Mouse (Mus musculus) frontal cortex, postnatal 14 days (tissue): ENCODE measurements around the gene Tnnt3.

ENCODE experiments used
- DNase-seq, 2 experiments: peaks; one replicate each; pipeline ENCODE4 v3.0.0; 2022; ENCODE audit warnings: low spot score in 2 of 2

Tnnt3 gene

GRCm38 (mm10) chr7:142498575-142498974 is at the start of gene Tnnt3:
Tnnt3 (plus strand) TSS chr7:142498836.
- no peak for DNase-seq

GRCm38 (mm10) chr7:142449038-142449617 is 49.5 kb upstream of the Tnnt3 start:
- peak in 1 of 2 experiments; percentile 0 for DNase-seq

GRCm38 (mm10) chr7:142454706-142455105 is 43.9 kb upstream of the Tnnt3 start:
- DNase-seq, result no peak

GRCm38 (mm10) chr7:142455251-142455650 is 43.4 kb upstream of the Tnnt3 start:
- DNase-seq, result no peak

- no peak for DNase-seq
Measured at GRCm38 (mm10) chr7:142456806-142457205, 41.8 kb upstream of the Tnnt3 start.

GRCm38 (mm10) chr7:142457227-142457811 is 41.3 kb upstream of the Tnnt3 start:
- DNase-seq, result peak in 1 of 2 experiments; percentile 31

DNA sequence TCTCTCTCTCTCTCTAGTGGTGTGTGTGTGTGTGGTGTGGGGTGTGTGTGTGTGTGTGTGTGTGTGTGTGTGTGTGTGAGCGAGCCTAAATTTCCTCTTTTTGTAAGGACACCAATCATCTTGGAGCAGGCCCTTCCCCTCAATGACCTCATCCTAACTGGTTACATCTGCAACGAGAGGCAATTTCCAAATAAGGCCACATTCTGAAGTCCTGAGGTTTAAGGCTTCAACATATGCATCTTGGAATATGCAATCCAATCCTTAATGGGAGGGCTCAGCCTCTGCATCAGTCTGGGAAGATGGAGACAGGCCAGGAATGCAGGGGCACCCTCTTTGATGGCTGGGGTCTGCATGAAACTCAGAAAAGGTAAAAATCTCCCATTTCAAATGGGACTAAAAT is 40.6 kb upstream of the Tnnt3 start:
- DNase-seq, result peak in 1 of 2 experiments; percentile 3

- peak in 1 of 2 experiments; percentile 2 for DNase-seq
Measured at GRCm38 (mm10) chr7:142458676-142459298, 39.8 kb upstream of the Tnnt3 start.

- DNase-seq, result no peak
Measured at GRCm38 (mm10) chr7:142459299-142459691, 39.3 kb upstream of the Tnnt3 start.

GRCm38 (mm10) chr7:142460636-142461077 is 38.0 kb upstream of the Tnnt3 start, which contains the start of gene Lsp1:
Lsp1 (plus strand) TSS chr7:142460809.
- no peak for DNase-seq

DNA sequence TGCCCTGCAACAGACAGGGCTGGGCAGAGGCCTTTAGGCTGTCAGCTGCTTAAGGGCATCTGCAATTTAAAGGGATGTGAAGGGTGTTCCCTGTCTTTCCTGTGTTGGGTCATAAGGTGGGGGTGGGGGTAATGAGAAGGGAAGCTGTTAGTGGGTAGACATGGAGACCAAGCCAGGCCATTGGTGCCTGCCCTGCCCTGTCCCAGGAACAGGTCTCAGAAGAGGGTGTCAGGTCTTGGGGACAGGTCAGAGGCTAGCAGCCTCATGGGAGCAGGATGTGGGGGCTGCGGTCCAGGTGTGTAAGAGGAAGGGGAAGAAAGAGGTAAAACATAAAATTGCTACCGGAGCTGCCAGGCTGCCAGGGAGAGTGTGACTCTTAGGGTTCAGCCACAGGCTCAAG is 37.2 kb upstream of the Tnnt3 start:
- DNase-seq, result no peak

DNA sequence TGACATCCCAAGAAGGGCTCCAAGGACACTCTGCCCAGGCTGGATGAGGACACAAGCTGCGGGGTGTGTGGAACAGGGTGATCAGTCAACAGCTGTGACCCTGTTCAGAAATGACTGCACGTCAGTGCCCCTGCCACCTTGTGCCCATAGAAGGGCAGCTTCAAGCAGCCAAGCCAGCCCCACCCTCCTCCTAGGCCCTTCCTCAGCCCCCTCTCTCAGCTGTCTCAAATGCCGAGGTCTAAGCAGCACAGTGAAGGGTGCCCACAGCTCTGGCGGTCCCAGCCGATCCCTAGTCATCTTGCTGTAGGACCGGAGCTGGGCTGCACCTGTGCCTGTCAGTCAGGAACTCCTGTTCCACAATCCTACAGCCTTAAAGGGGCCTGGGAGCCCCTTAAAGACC is 36.4 kb upstream of the Tnnt3 start:
- no peak for DNase-seq

- DNase-seq, result no peak
Measured at GRCm38 (mm10) chr7:142462594-142463078, 36.0 kb upstream of the Tnnt3 start.

DNA sequence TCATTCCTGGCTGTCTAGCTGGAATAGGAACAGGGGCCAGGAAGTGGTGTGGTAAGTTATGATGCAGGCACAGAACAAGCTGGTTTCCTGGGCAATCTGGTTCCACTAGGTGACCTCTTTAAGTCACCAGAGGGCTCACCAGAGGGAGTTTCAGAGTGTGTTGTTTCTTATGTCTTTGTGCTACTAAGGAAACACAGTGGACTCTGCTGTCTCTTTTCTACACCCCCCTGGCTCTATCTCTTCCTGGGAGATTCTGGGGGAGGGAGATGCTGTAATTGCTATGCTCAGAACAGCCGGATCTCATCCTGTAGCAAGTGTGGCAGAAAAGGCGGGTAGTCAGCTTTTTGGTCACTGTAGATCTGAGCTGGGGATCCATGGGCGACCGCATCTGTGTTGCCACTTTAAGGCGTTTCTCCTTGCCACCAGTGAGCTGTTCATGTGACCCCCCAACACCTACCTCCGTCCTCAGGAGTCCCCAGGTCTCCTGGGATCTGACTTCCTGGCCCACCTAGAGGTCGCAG is 28.4 kb upstream of the Tnnt3 start:
- DNase-seq, result no peak

GRCm38 (mm10) chr7:142470808-142471413 is 27.7 kb upstream of the Tnnt3 start:
- no peak for DNase-seq

DNA sequence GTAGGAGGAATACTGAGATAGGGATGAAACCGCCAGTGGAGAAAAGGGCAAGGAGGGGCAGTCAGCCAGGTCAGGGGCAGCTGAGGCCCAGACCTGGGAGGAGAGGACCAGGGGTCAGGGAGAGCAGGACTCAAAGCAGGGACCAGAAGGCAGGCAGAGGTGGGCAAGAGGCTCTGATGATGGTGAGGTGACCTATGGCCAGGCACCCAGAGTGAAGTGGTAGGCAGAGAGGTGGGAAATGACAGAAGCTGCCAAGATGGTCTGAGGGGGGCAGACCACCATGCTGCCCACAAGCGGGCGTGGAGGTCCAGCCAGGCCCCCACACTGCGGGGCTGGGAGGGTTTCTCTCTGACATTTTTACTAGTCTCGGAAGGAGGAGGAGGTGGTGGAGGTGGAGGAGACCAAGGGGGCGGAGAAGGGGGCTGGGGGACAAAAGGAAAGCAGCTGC is 27.2 kb upstream of the Tnnt3 start:
- no peak for DNase-seq

- no peak for DNase-seq
Measured at GRCm38 (mm10) chr7:142471884-142472570, 26.6 kb upstream of the Tnnt3 start.

DNA sequence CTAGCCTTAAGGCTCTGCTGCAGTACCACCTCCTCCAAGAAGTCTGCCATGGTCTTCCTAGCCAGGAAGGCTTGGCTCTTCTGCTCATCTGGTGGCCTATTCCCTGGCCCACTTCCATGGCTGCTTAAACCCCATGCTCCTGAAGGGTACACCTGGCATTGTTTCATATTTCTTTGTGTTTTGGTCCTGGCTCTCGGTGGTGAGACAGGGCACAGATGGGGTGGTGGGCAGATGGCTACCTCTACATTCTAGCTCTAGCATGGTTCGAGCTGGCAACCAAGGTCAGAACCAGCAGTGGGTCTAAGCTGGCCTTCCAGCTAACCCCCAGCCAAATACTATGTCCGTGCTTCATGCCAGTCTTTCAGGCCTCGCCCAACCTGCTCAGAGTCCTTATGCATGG is 25.7 kb upstream of the Tnnt3 start:
- DNase-seq, result no peak

DNA sequence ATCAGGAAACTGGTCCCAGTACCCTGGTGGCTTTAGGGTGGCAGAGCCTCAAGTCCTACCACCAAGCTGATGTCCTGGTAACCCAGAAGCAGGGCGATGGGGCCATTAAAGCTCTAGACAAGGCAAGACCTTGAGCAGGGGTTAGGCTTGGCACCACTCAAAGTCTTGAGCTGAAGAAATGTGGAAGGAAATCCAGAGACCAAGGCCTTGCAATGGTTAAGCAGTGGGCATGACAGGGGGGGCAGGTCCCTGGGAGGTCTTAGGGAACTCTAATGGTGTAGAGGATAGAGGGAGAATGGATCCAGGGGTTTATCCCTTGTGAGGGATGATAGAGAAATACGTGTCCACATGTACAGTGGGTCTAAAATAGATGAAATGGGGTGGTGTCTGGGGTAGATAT is 25.2 kb upstream of the Tnnt3 start:
- no peak for DNase-seq

GRCm38 (mm10) chr7:142474799-142475198 is 23.8 kb upstream of the Tnnt3 start:
- no peak for DNase-seq

DNA sequence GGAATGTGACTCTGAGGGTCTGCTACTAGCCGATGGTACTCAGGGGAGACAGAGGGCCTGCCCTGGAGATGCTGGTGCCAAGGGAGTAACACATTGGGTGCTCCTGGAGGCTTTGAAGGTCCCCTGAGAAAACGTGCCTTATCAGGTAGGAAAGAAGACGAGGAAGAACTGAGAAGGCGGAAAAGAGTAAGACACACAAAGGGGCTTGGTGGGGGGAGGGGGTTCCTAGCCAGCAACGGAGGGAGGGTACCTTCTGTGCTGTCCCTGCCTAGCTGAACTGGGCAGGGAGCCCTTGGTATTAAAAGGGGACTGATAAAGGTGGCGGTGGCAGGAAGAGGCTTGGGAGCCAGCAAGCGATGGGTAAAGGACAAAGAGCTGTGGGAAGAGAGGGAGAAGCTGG is 23.0 kb upstream of the Tnnt3 start:
- no peak for DNase-seq

DNA sequence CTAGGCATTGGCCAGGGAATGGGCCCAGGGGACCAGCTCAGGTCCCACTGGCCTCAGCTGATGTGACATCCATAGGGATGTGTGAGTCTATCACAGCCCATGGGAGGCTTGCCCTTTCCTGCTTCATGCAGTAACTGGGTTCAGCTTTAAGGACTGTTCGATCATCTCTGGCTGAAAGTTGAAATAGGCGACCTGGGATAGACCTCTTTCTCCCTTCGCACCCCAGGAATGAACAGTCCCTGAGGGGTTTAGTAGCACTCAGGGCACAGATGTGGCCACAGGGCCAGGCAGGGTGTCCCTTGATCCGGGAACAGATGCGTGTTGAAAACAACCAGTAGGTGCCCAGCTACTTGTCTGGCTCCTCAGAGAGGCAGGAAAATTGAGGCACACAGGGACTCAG is 22.4 kb upstream of the Tnnt3 start:
- DNase-seq, result no peak
